Mouse (Mus musculus) spleen, adult 2 months (tissue): ENCODE data around the gene Slc22a7.

Source experiments
- CTCF ChIP-seq: fragments of 200-500 bp; IDR thresholded peaks from 2 replicates; pipeline ENCODE4 v1.5.1; 2011; ENCODE audit warnings: mild to moderate bottlenecking, inconsistent platforms; ENCODE audit not compliant: insufficient read depth, insufficient read length, insufficient replicate concordance; ENCODE audit errors: extremely low read depth
- POLR2A ChIP-seq: fragments of 200-500 bp; IDR thresholded peaks from 2 replicates; pipeline ENCODE4 v1.6.1; 2011; ENCODE audit warnings: low read depth, low read length, inconsistent platforms

- no peak for TF ChIP-seq CTCF
- TF ChIP-seq POLR2A: no peak
Observed at GRCm38 (mm10) chr17:46476601-46477000, 38.3 kb upstream of the Slc22a7 start.
